Mouse (Mus musculus) large intestine, adult 2 months (tissue): ENCODE measurements around the gene Sag. TPM values are rescaled to one million over a fixed set of nuclear protein-coding genes. Genes with fewer than 3 reads are reported as not detected.

Experiments
- DNase-seq: peaks from one replicate; pipeline ENCODE4 v3.0.0-alpha.2; 2012; ENCODE audit warnings: low read depth, low spot score
- WGBS: fragments of 180-500 bp; shearing (Covaris S2); methylation state at CpG from one replicate; pipeline ENCODE4 v1.1.7; 2018; 5-methylcytosine and 5-hydroxymethylcytosine counted together
- polyA plus RNA-seq: library from polyadenylated mRNA; depleted of rRNA; stranded (reverse); fragments of >200 nt; gene quantifications from 2 replicates; pipeline ENCODE4 v1.2.3, GENCODE M21; 2012; rRNA removed

The Sag gene
- polyA plus RNA-seq, result 0.16 and 0.45 TPM in 2 replicates

- no peak for DNase-seq
- WGBS, result 75% methylated on average over 6 of the region's 6 CpGs
These were observed at the start of gene Sag for GRCm38 (mm10) chr1:87803576-87803975. Sag (plus strand) TSS chr1:87803680.

DNA sequence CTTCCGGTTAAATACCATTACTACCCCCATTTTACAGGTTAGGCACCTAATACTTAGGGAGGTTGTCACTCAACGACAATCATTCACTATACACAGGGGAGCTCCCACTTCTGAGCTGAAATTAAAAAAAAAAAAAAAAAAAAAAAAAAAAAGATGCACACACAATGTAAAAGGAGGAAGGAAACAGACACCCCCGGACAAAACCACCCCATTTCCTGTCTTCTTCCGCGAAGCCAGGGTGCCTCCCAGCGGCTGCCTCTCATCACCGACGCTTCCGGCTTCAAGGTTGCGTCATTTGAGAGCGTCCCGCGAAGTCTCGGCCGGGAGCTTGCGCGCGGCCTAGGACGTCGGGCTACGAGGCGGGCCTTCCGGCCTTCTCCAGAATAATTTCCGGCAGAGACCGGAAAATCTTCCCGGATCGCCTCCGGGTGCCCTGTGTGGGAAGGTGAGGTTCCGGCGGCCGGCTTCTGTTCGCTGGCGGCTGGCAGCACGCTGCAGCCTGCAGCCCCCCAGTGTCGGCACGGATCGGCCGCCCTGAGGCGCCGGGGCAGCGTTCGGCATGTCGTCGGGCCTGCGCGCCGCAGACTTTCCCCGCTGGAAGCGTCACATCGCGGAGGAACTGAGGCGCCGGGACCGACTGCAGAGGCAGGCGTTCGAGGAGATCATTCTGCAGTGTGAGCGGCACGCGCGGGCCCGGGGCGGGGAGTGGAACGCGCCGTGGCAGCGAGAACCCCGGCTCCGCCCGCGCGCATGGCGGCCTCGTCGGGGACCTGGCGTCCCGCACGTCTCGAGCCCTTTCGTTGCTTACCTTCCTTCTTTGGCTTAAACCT is 47.6 kb upstream of the Sag start, which contains the start of gene Atg16l1:
Gene Atg16l1 (plus strand): TSS at position 230 of the 830 bp plus-strand sequence.
- WGBS, result 1% methylated on average over 79 of the region's 79 CpGs
- DNase-seq, result peak; percentile 92

- no peak for DNase-seq
- WGBS, result 88% methylated on average over 3 of the region's 3 CpGs
These were observed 39.7 kb upstream of the Sag start for GRCm38 (mm10) chr1:87763821-87764220.

DNA sequence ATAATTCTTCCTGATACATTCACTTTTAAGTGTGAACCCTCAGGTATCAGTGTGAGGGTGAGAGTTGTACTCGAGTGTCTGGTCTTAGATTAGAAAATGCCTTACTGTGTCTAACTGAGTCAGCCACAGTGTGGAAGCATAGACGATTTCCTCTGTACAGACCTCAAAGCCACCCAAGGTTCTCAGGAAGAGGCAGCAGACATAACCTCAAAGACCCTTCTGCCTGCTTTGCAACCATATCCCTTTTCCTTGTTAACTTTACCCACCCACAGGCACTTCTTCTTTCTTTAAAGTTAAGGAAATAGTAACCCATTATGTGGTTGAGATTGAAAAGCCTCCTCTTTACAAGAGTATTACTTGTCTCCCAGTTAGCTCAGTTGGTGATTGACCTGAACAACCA is 37.7 kb upstream of the Sag start:
- DNase-seq, result no peak
- 75% methylated on average over 2 of the region's 2 CpGs for WGBS

DNA sequence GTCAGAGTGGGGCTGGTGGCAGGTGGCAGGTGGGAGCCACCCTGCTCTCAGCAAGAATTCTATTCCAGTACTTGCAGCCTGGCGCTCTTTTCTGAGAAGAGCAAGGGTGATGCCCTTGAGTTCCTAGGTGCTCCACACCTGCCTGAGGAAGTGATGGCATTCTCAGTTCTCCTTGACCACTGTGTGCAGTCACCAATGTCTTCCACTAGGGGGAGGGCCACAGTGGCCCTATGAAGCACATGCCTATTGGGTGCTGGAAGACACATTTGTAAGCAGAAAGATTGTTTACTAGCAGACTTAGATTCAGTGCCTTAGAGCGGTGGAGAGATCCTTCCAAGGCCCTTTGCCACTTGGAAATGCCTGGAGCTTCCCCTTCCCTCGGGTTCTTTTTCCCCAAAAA is 37.2 kb upstream of the Sag start:
- WGBS, result 89% methylated on average over 3 of the region's 3 CpGs
- no peak for DNase-seq

GRCm38 (mm10) chr1:87769263-87769662 is 34.2 kb upstream of the Sag start:
- 98% methylated on average over 2 of the region's 2 CpGs for WGBS
- no peak for DNase-seq

DNA sequence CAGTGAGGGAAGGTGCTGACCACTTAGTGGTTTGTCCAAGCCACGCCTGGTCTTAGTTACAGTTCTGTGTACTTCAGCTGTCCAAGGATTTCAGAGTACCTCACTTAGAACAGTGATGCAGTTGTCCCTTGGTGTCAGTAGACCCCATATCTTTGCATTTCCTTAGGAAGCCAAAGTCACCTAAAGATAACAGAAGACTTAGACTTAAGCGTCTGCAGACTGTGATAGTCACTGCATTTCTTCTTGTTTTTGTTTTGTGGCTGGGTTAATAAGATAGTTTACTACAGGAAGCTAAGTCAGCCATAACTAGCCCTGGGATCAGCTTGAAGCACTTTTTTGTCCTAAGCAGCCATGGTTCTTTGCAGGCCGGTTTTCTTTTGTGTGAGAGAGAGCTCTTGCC is 33.0 kb upstream of the Sag start:
- DNase-seq, result no peak
- WGBS, result 94% methylated on average over 3 of the region's 3 CpGs

DNA sequence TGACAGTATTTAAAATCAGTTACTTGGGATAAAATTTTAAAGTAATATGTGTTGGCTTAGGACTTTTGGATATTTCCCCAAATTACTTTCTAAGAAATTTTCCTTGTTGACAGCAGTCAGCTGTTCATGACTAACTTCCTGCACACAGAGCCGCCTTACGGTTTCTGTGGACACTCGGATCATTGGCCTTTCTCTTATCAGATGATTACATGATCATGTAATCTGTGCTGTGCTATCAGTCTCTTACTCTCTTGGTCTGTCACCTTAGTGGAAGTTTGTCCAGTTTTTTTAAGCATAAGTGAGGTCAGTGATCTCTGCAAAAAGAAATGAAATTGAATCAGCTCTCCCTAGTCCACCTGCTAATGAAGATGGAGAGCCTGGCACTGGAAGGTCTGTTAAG is 31.8 kb upstream of the Sag start:
- WGBS, result 85% methylated on average over 3 of the region's 3 CpGs
- DNase-seq, result no peak

DNA sequence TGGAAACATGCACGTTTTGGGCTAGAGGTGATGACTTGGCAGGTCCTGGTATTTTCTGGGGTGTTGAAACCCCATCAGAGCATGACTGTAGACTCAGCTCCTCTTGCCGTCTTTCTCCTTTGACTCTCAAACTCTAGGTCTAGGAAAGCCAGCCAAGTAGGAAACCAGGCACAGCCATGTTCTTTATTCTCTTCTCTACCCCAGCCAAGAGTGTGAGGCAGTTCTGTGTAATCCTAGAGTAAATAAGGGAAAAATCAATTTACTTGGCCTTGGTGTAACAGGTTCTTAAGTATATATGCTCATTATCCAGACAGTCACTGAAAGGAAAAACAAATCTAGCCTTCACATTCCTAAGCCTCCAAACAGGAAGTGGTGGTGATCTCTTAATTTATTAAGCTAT is 30.1 kb upstream of the Sag start:
- 68% methylated on average over 2 of the region's 2 CpGs for WGBS
- no peak for DNase-seq

- 86% methylated on average over 7 of the region's 7 CpGs for whole genome bisulfite sequencing
- no peak for DNase-seq
These were observed 28.6 kb upstream of the Sag start for GRCm38 (mm10) chr1:87774845-87775244.

DNA sequence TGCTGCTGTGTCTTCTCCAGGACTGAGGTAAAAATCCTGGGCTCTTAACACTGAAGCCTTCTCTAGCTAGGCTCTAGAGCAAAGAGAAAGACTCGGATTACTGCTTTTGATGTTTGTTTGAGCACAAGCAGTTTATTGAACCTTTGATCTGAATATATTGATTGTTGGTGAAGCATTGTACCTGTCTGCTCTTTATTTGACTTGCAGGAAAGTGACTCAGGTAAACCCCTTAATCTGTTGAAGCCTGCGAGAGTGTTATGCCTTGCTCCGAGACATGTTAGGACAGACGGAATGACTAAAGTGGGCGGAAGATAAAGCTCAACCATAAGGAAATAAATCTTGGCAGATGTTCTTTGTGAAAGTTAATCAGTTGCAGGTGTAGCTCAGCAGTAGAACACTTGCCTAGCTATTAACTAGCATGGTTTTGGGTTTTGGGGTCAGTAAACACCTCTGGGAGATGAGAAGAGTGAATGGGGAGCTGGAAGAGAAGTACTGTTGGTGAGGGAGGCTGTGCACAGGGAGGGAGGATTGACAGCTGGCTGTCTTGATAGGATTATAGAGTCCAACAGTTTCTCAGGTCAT is 24.2 kb upstream of the Sag start:
- DNase-seq, result no peak
- 35% methylated on average over 5 of the region's 5 CpGs for WGBS

DNA sequence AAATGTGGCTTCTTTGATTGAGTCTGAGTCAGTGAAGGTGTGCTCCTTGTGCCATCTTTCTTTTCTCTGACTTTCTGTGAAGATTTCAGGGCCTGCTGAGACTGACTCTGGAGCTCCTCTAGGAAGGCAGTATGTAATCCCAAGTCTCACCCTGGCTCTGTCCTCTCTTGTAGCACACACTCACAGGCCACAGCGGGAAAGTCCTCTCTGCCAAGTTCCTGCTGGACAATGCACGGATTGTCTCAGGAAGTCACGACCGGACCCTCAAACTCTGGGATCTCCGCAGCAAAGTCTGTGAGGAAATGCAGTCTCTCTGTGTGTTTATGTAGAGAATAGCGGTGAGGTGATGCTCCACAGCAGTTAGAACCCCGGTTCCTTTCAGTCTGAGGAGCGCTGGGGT is 17.8 kb upstream of the Sag start:
- 68% methylated on average over 8 of the region's 8 CpGs for WGBS
- DNase-seq, result no peak

DNA sequence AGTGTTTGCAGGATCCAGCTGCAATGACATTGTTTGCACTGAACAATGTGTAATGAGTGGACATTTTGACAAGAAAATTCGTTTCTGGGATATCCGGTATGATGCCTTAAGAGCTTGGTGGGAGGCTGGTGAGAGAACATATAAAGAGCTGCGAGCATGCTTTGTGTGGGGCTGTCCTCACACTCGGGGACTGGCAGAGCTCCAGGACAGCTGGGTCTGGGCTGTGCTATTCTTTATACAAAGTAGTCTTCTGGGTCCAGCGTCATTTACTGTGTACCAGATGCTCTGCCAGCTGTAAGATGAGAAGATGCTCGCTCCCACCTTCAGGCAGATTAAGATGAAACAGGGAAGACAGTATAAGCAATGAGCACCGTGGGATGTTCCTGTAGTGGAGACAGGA is 17.2 kb upstream of the Sag start:
- DNase-seq, result no peak
- 58% methylated on average over 7 of the region's 7 CpGs for WGBS

- no peak for DNase-seq
- 93% methylated on average over 8 of the region's 8 CpGs for WGBS
These were observed 13.8 kb upstream of the Sag start for GRCm38 (mm10) chr1:87789665-87790064.

DNA sequence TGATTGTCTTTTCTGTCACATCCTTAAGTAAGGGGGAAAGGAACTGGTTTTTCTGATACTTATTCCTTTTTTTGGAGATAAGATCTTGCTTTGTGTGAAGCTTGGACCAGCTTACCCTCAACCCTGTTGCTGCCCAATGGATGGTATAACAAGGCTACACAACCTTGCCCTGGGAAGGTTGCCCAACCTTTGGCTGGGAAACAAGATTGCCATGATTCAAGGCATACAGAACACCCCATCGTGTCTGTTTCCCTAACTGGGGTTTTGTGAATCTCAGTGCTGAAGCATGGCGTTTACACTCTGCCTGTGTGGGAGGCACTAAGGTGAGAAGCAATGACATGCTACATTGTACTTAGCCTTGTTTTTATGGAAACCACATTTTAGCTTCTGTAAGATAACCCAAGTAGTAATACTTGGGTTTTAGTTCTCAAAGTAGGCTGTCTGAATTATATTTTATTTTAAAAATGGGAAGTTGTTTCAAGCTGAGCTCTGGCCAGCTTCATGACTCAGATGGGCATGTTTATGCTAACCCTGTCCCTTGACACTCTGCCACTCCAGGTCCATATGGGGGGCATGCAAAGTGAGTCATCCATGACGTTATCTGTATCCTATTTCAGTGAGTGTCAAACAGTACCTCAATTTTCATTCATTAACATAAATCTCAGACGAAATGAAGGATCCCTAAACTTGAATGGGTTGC is 10.9 kb upstream of the Sag start:
- no peak for DNase-seq
- WGBS, result 73% methylated on average over 4 of the region's 4 CpGs

DNA sequence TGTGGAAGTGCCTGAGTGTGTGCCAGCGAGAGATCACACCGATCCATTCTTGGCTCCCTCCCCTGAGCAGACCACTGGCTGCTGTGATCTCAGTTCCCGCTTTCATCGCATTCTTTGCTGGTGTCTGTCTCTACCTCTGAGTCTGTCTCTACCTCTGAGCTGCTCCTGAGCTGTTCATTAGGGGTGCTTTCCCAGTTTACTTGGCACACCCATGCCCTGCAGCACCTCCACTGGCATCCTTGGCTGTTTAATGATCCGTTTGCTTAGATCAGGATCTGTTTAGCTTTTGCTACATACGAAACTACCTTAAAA is 10.4 kb upstream of the Sag start:
- no peak for DNase-seq
- WGBS, result 83% methylated on average over 6 of the region's 6 CpGs

- DNase-seq, result no peak
These were observed 5.8 kb upstream of the Sag start for GRCm38 (mm10) chr1:87797702-87798101.

DNA sequence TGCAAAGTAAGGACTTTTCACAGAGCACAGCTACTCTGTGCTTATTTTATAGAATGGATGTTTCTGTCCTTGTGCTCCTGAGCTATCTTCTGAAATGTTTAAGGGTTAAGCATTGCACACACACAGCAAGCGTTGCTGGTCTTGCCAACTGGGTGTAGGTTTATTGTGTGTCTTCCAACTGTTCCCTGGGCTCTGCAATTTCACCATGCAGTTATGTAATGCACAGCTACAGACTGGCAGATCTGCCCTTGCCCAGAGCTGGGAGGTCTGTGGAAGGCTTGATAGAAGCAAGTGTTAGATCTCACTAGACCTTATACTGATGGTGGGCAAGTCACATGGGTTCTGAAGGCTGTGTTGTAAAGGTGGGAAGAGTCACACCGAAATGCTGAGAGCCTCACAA is 5.2 kb upstream of the Sag start:
- WGBS, result 64% methylated on average over 2 of the region's 2 CpGs
- DNase-seq, result no peak

More at GRCm38 (mm10) chr1:87797702-87798101, 5.8 kb upstream of the Sag start:
- 76% methylated on average over 1 of the region's 1 CpGs for WGBS

DNA sequence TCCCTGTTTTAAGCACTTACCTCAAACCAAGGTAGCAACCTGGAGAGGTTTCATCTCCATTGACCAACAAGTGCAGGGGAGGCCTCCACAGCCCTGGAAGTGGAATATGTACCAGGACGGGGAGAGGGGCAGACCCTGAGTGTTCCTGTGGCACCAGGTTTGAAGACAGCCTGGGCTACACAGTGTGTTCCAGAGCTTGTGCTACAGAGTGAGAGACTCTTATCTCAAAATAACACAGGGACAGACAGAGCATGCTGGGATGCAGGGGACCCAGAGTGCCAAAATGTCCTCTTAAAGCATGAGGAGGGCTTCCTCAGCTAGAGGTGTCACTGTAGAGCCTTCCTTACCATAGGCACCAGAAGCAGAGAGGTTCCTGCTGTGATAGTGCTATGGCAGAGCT is 4.3 kb downstream of the Sag start:
- WGBS, result 87% methylated on average over 1 of the region's 1 CpGs
- DNase-seq, result no peak

GRCm38 (mm10) chr1:87811391-87811790 is 7.9 kb downstream of the Sag start:
- 85% methylated on average over 7 of the region's 7 CpGs for WGBS
- DNase-seq, result no peak

DNA sequence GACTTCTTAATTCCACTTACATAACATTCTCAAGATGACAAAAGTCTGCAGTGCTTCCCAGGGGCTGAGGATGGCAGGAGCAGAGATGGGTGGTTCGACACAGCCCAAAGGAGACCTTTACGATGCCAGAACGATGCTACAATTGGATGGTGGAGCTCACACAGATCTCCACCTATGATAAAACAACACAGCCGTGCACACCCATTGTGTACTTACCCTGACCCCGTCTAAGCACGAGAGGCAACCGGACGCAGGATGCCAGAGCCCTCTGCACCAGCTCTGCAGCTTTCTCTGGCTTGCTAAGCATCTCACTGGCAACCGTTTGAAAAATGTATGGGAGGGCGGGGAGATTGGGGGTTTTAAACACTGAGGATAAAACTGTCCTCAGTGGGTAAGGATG is 8.6 kb downstream of the Sag start:
- DNase-seq, result no peak
- 34% methylated on average over 10 of the region's 10 CpGs for WGBS
